Mouse (Mus musculus): ENCODE data around the gene Dnajb4.
"Not testable (repeated sequence)": the region's sequence is repeated elsewhere in the genome, so short reads cannot be mapped to it uniquely, and the experiment has no call there.

Gene Dnajb4

GRCm38 (mm10) chr3:152139308-152139707 is 70.8 kb downstream of the Dnajb4 start:
- DNase-seq: not testable (repeated sequence)

DNA sequence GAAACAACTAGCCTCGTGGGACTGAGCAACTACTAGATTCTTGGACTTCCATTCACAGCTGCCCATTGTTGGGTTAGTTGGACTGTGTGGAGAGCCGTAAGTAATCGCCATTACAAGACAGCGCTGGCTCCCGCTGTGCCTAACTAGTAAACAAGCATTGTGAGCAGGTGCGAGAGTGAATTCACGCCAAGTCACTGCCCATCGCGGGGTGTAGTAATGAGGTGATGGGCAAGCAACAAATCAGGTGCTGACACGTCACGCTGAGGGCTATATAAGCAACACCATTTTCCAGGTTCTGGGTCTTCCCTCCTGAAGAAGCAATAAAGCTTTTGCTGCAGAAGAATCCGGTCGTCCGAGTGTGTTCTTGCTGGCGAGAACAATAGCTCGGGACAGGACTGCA is 74.0 kb downstream of the Dnajb4 start:
- DNase-seq: not testable (repeated sequence)

DNA sequence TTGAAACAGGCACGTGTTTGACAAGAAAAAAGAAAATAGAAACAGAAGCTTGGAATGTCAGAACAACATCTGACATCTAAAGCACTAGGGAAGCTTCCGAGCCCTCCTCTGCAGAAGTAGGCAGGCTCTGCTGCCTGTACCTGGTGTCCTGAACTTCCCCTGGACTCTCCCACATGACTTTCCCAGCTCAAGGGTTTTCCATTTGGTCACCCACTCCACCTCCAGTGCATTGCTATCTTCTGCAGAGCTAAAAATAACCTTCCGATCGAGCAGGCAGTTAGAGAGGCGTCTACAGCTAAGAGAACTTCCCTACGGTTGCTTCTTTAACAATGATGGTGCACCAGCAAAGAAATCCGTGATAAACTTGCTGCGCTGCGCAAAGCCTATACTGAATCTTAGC is 76.5 kb downstream of the Dnajb4 start:
- DNase-seq: no peak

DNA sequence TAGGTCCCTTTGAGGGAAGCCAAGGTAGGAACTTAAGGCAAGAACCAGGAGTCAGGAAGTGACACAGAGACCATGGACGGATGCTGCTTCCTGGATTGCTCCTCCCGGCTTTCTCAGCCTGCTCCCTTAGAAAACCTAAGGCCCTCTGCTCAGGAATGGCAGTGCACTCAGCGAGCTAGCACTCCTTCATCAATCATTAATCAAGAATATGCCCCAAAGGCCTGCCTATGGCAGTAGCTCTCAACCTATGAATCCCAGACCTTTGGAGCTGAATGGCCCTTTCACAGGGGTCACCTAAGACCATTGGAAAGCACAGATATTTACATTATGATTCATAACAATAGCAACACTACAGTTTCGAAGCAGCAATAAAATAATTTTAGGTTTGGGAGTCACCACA is 79.1 kb downstream of the Dnajb4 start:
- DNase-seq: no peak

DNA sequence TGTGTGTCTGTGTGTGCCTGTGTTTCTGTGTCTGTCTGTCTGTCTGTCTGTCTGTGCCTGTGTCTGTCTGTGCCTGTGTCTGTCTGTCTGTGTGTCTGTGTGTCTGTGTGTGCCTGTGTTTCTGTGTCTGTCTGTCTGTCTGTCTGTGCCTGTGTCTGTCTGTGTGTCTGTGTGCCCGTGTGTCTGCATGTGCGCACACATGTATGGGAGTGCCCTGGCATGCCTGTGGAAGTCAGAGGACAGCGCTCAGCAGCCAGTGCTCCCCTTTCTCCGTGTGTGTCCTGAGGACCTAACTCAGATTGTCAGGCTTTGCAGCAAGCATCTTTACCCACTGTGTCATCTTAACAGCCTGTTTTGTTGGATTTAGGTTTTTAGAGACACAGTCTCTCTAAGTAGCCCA is 80.7 kb downstream of the Dnajb4 start:
- not testable (repeated sequence) for DNase-seq

DNA sequence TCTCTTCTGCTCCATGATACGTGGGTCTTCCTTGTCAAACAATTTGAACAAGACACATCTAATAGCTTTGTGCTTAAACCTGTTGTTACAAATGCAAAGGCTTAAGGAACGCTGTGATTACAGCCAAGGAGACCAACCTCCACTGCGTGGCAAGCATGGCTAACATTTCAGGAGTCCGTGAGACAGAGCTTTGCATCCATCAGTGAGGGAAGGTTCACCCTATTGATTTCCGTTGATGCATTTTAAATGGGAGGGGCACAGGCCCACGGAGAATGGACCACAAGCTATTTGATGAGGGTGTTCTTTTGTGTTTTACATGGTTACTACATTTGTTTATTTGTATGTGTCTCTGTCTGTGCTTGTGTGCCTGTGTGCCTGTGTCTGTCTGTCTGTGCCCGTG is 81.5 kb downstream of the Dnajb4 start:
- DNase-seq: no peak

Measured in retina, postnatal 1 day (tissue).